Mouse (Mus musculus): ENCODE measurements around the gene Sptbn4. TPM values are rescaled to one million over a fixed set of nuclear protein-coding genes. Genes with fewer than 3 reads are reported as not detected.

Gene Sptbn4
- polyA plus RNA-seq, 1 experiment from 2014 or later: 0.37 TPM

- H3K36me3 ChIP-seq (replicated peaks): peaks cover 6% of the 10 kb centered on the region; the same call in 1 of the 2 replicates
- 92% methylated on average over 22 of the region's 22 CpGs for WGBS
- peaks cover 39% of the 10 kb centered on the region for H3K27me3 ChIP-seq (ENCODE audit: poor library complexity, severe bottlenecking)
- DNase-seq (ENCODE audit: extremely low spot score, low spot score): no peak
- peaks cover 4% of the 10 kb centered on the region; the same call in 1 of the 2 replicates for H3K9me3 ChIP-seq
- H3K27ac ChIP-seq: no peak overlapping the region
- peaks cover 29% of the 10 kb centered on the region for H3K4me1 ChIP-seq
- no peak overlapping the region for H3K4me3 ChIP-seq
These were observed 128.1 kb downstream of the Sptbn4 start for GRCm38 (mm10) chr7:27319411-27319810.

GRCm38 (mm10) chr7:27315958-27316357, 131.5 kb downstream of the Sptbn4 start:
- no peak for DNase-seq (ENCODE audit: extremely low spot score, low spot score)
- Histone ChIP-seq H3K27me3 (ENCODE audit: poor library complexity, severe bottlenecking) (peaks cover 15% of the 10 kb centered on the region), H3K36me3 (replicated peaks) (peaks cover 16% of the 10 kb centered on the region), H3K9me3 (peaks cover 22% of the 10 kb centered on the region; the same call in 1 of the 2 replicates), H3K4me3 (no peak overlapping the region), H3K4me1 (peaks cover 18% of the 10 kb centered on the region), H3K27ac (no peak overlapping the region)
- WGBS: 44% methylated on average over 7 of the region's 7 CpGs

GRCm38 (mm10) chr7:27314393-27314792, 133.1 kb downstream of the Sptbn4 start:
- no peak overlapping the region for H3K27ac ChIP-seq
- WGBS: 93% methylated on average over 3 of the region's 3 CpGs
- no peak for DNase-seq (ENCODE audit: extremely low spot score, low spot score)

GRCm38 (mm10) chr7:27311651-27312284, 135.7 kb downstream of the Sptbn4 start:
- WGBS: 93% methylated on average over 12 of the region's 12 CpGs
- H3K36me3 ChIP-seq (replicated peaks): peaks cover 12% of the 10 kb centered on the region
- no peak for DNase-seq (ENCODE audit: extremely low spot score, low spot score)

More at GRCm38 (mm10) chr7:27314393-27314792, 133.1 kb downstream of the Sptbn4 start:
- Histone ChIP-seq H3K36me3 (replicated peaks) (peaks cover 16% of the 10 kb centered on the region), H3K4me3 (no peak overlapping the region), H3K27me3 (ENCODE audit: poor library complexity, severe bottlenecking) (peaks cover 26% of the 10 kb centered on the region), H3K9me3 (peaks cover 22% of the 10 kb centered on the region; the same call in 1 of the 2 replicates), H3K4me1 (peaks cover 28% of the 10 kb centered on the region)

GRCm38 (mm10) chr7:27310996-27311535, 136.4 kb downstream of the Sptbn4 start:
- 55% methylated on average over 8 of the region's 8 CpGs for WGBS
- Histone ChIP-seq H3K27me3 (ENCODE audit: poor library complexity, severe bottlenecking) (peaks cover 39% of the 10 kb centered on the region), H3K4me3 (no peak overlapping the region), H3K9me3 (peaks cover 22% of the 10 kb centered on the region; the same call in 1 of the 2 replicates), H3K4me1 (peaks cover 28% of the 10 kb centered on the region), H3K36me3 (replicated peaks) (peaks cover 12% of the 10 kb centered on the region), H3K27ac (no peak overlapping the region)
- DNase-seq (ENCODE audit: extremely low spot score, low spot score): no peak

More at GRCm38 (mm10) chr7:27311651-27312284, 135.7 kb downstream of the Sptbn4 start:
- H3K27me3 ChIP-seq (ENCODE audit: poor library complexity, severe bottlenecking): peaks cover 39% of the 10 kb centered on the region
- H3K27ac ChIP-seq: no peak overlapping the region
- peaks cover 32% of the 10 kb centered on the region for H3K4me1 ChIP-seq
- no peak overlapping the region for H3K4me3 ChIP-seq
- peaks cover 22% of the 10 kb centered on the region; the same call in 1 of the 2 replicates for H3K9me3 ChIP-seq

DNA sequence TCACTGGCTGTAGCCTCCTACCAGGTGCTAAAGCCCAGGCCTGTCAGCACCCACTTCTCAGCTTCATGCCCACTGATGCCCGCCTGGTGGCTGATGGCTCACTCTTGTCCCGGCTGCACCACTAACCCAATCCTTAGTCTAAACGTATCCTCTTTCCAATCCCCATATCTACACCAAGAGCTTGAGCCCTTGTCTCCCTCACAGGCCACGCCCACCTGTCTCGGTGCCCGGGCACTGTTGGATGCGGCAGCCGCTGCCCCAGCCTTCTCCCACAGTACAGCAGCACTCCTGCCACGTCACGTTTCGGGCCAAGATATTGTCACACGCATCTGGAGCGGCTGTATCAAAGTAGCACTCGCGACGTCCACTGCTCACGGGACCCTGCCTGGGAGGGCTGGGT, 137.2 kb downstream of the Sptbn4 start:
- no peak overlapping the region for H3K27ac ChIP-seq
- peaks cover 12% of the 10 kb centered on the region for H3K36me3 ChIP-seq (replicated peaks)
- 5% methylated on average over 17 of the region's 17 CpGs for WGBS
- peaks cover 39% of the 10 kb centered on the region for H3K27me3 ChIP-seq (ENCODE audit: poor library complexity, severe bottlenecking)
- H3K4me3 ChIP-seq: peak overlapping the region; percentile 47
- no peak for DNase-seq (ENCODE audit: extremely low spot score, low spot score)
- peaks cover 25% of the 10 kb centered on the region for H3K4me1 ChIP-seq
- peaks cover 22% of the 10 kb centered on the region; the same call in 1 of the 2 replicates for H3K9me3 ChIP-seq

GRCm38 (mm10) chr7:27309832-27310231, 137.7 kb downstream of the Sptbn4 start:
- peaks cover 39% of the 10 kb centered on the region for H3K27me3 ChIP-seq (ENCODE audit: poor library complexity, severe bottlenecking)
- WGBS: 31% methylated on average over 3 of the region's 3 CpGs
- H3K4me3 ChIP-seq: no peak overlapping the region
- peaks cover 22% of the 10 kb centered on the region; the same call in 1 of the 2 replicates for H3K9me3 ChIP-seq
- H3K27ac ChIP-seq: no peak overlapping the region
- H3K36me3 ChIP-seq (replicated peaks): peaks cover 12% of the 10 kb centered on the region
- peaks cover 25% of the 10 kb centered on the region for H3K4me1 ChIP-seq
- no peak for DNase-seq (ENCODE audit: extremely low spot score, low spot score)

DNA sequence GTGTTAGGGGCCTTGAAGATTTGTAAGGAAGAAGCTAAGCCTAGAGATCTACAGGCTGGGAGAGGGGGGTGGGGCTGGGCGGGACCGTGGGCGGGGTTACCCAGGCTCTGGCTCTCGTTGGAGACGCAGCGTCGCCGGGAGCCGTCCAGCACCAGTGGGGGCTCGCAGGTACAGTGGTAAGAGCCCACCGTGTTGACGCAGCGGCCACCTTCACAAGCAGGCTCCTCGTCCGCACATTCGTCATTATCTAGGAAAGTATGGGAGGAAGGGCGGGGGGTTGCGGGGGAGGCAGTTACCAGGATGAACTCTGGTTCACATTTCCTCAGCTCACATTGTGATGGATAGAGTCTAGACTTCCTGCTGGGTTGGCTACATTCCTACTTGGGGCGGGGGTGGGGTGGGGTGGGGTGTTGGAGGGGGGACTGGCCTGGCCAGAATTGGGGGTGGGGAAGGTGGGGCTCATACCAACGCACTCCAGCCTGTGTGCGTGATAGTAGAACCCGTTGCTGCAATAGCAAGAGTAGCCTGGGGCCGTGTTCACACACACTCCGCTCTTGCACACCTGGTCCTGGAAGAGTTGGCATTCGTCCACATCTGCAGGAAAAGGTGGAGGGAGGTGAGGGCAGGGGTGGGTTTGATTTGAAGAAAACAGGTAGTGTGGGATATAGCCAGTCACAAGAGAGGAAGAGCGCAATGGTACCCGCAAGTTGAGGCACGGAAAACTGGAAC, 138.5 kb downstream of the Sptbn4 start:
- DNase-seq (ENCODE audit: extremely low spot score, low spot score): no peak
- Histone ChIP-seq H3K4me3 (peak overlapping the region; percentile 45), H3K4me1 (peaks cover 25% of the 10 kb centered on the region), H3K9me3 (peaks cover 14% of the 10 kb centered on the region; the same call in 1 of the 2 replicates), H3K27ac (no peak overlapping the region), H3K36me3 (replicated peaks) (peaks cover 8% of the 10 kb centered on the region), H3K27me3 (ENCODE audit: poor library complexity, severe bottlenecking) (peaks cover 39% of the 10 kb centered on the region)
- WGBS: 9% methylated on average over 28 of the region's 28 CpGs

DNA sequence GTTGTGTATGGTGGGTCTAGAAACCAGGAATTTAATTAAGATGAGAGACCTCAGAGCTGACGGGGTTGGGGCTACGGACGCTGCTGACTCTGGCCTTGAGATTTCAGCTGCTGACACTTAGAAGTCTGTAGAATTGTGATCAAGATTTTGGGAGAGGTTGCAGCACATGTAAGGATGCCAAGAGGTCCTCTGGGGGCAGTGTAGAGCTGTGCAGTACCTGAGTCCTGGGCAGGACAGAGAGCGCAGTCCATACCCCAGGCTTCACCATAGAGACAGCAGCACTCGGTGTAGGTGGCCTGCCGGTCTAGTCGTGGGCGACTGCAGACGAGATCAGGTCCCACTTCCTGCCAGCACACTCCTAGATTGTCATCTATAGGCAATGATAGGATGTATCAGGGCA, 139.9 kb downstream of the Sptbn4 start:
- Histone ChIP-seq H3K36me3 (replicated peaks) (no peaks in the 10 kb centered on the region), H3K27me3 (ENCODE audit: poor library complexity, severe bottlenecking) (peaks cover 50% of the 10 kb centered on the region), H3K9me3 (no peaks in the 10 kb centered on the region), H3K4me1 (peaks cover 25% of the 10 kb centered on the region), H3K4me3 (no peak overlapping the region), H3K27ac (no peak overlapping the region)
- WGBS: 63% methylated on average over 9 of the region's 9 CpGs
- DNase-seq (ENCODE audit: extremely low spot score, low spot score): no peak

Other genes starting within 250 kb of the Sptbn4 start
- 4.4 and 5.3 TPM in 2 replicates for gene Itpkc, start 219.0 kb downstream of the Sptbn4 start, polyA plus RNA-seq (2016; fragmentation: Nextera tagmentation; extraction: Ambion mirVana)
- gene Coq8b, start 214.7 kb downstream of the Sptbn4 start, polyA plus RNA-seq (2016; fragmentation: Nextera tagmentation; extraction: Ambion mirVana): 24.1 and 24.4 TPM in 2 replicates
- 13.6 and 15.6 TPM in 2 replicates for gene Numbl, start 189.3 kb downstream of the Sptbn4 start, polyA plus RNA-seq (2016; fragmentation: Nextera tagmentation; extraction: Ambion mirVana)
- 8.5 and 11.1 TPM in 2 replicates for gene Ltbp4, start 110.0 kb downstream of the Sptbn4 start, polyA plus RNA-seq (2016; fragmentation: Nextera tagmentation; extraction: Ambion mirVana)
- 62.4 and 67.7 TPM in 2 replicates for gene Shkbp1, start 91.7 kb downstream of the Sptbn4 start, polyA plus RNA-seq (2016; fragmentation: Nextera tagmentation; extraction: Ambion mirVana)
- gene Gm20479, start 90.3 kb downstream of the Sptbn4 start, polyA plus RNA-seq (2016; fragmentation: Nextera tagmentation; extraction: Ambion mirVana): 1.4 TPM in 1 of 2 replicates, not detected in the other
- gene Blvrb, start 292 bp upstream of the Sptbn4 start, polyA plus RNA-seq (2016; fragmentation: Nextera tagmentation; extraction: Ambion mirVana): 34.8 and 45.5 TPM in 2 replicates
- 21.7 and 24.8 TPM in 2 replicates for gene Sertad3, start 26.1 kb upstream of the Sptbn4 start, polyA plus RNA-seq (2016; fragmentation: Nextera tagmentation; extraction: Ambion mirVana)
- 17.7 and 18.6 TPM in 2 replicates for gene Sertad1, start 39.2 kb upstream of the Sptbn4 start, polyA plus RNA-seq (2016; fragmentation: Nextera tagmentation; extraction: Ambion mirVana)
- 3.1 TPM in 2 replicates for gene Prx, start 51.6 kb upstream of the Sptbn4 start, polyA plus RNA-seq (2016; fragmentation: Nextera tagmentation; extraction: Ambion mirVana)
- gene Hipk4, start 75.6 kb upstream of the Sptbn4 start, polyA plus RNA-seq (2016; fragmentation: Nextera tagmentation; extraction: Ambion mirVana): 0.41 and 0.63 TPM in 2 replicates
- 41.9 and 42.0 TPM in 2 replicates for gene Pld3, start 105.5 kb upstream of the Sptbn4 start, polyA plus RNA-seq (2016; fragmentation: Nextera tagmentation; extraction: Ambion mirVana)
- gene 2310022A10Rik, start 105.5 kb upstream of the Sptbn4 start, polyA plus RNA-seq (2016; fragmentation: Nextera tagmentation; extraction: Ambion mirVana): 38.8 and 39.3 TPM in 2 replicates
- gene Akt2, start 143.9 kb upstream of the Sptbn4 start, polyA plus RNA-seq (2016; fragmentation: Nextera tagmentation; extraction: Ambion mirVana): 73.3 and 78.8 TPM in 2 replicates
- gene Ttc9b, start 206.2 kb upstream of the Sptbn4 start, polyA plus RNA-seq (2016; fragmentation: Nextera tagmentation; extraction: Ambion mirVana): 2.8 and 3.7 TPM in 2 replicates
- gene Map3k10, start 226.9 kb upstream of the Sptbn4 start, polyA plus RNA-seq (2016; fragmentation: Nextera tagmentation; extraction: Ambion mirVana): 7.9 and 8.3 TPM in 2 replicates
- 6.7 and 7.6 TPM in 2 replicates for gene Zfp607b, start 241.7 kb upstream of the Sptbn4 start, polyA plus RNA-seq (2016; fragmentation: Nextera tagmentation; extraction: Ambion mirVana)

Data from forebrain, embryonic 10.5 days (tissue).